Mouse (Mus musculus) left cerebral cortex, adult 11 months (tissue): Measurements from ENCODE around the gene Nr3c2.

Experiments
- DNase-seq: peaks from one replicate; pipeline ENCODE4 v3.0.0; 2022; ENCODE audit warnings: low spot score

Gene Nr3c2

DNA sequence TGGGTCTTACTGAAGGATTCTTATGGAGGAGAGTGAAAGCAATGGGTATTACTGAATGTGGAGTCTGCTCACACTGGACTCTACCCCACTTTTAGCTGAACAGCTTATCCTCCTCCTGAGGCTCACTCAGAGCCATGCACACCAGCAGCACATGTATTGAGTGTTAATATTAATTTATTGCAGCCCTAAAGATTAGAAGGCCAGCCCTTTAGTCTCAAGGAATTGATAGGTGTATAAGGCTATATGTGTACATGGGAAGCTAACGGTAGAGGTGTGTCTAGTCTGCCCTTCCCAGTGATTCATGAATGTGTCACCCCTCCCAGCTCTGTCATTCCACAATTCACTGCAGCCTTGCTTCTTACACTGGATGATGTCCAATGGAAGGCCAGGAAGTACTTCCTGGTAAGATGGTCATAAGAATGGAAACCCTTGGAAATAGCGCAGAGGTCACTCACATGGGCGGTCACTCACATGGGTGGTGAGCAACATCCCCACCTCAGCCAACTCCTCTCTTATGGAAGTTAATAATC lies 156.3 kb downstream of the Nr3c2 start:
- DNase-seq, result no peak

DNA sequence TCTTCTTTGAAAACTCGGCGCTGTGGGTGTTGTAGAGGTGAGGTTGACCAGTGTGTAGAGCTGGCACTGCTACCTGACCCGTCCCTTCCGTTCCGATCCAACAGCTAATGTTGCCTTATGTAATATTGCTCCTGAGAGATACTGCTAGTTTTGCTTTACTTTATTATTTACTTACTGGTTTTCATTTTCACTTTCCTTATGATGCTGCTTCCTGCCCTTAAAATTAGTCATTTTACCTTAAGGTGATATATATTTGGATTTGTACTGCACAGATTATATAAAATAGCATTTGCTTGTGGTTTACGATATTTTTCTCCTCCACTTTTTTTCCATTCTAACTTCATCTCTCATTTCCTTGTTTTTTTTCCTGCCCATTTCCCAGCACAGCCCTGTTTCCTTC lies 157.6 kb downstream of the Nr3c2 start:
- no peak for DNase-seq

DNA sequence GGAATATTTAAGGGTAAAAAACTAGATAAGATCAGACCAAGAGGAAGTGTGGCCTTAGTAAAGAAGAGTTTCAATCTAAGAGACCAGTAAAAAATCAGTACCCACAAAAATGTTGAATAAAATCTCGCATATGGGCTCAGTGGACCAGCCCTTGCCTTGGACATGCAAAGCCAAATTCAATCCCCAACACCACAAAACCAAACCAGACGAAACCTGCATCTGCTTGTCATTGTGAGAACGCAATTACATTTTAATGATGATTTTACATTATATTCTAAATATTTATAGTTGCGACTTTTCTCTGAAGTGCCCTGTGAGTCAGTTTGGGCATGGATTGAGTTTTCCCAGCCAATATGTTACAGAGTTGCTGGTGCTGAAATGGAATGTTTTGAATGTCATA lies 183.4 kb downstream of the Nr3c2 start:
- DNase-seq, result no peak

DNA sequence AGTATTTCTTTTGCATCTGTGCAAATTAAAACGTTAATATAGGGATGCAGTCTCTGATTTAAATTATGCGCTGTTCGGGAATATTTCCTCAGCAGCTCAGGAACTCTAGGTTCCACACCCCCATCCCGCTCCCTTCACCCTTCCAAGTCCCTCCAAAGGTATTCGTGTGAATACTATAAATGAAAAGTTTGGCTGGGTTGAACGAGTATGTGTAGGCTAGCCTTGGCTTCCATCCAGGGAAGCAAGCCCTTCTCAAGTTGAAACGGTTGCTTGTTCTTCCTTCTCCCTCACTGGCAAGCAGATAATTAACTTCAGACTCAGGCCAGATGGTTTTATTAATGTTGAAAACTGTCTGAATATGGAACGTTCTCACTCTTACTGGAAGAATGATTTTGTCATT lies 186.8 kb downstream of the Nr3c2 start:
- DNase-seq, result peak; percentile 14

DNA sequence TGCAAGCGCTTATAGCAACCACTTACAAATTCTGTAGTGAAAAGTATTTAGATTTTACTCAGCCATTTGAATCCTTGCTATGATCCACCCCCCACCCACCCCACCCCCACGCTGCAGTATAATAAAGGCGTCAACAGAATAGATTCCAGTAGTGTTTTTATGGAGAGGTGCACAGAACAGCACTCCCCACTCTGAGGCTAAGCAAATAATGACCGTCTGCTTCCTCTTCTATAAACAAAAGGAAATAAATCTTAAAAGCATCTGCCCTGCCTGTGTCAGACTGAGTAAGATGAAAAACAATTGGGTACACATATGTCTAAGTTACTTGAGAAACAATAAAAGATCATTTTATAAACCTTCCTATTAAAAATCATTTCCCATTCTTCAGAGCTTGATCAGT lies 197.5 kb downstream of the Nr3c2 start:
- DNase-seq, result no peak

DNA sequence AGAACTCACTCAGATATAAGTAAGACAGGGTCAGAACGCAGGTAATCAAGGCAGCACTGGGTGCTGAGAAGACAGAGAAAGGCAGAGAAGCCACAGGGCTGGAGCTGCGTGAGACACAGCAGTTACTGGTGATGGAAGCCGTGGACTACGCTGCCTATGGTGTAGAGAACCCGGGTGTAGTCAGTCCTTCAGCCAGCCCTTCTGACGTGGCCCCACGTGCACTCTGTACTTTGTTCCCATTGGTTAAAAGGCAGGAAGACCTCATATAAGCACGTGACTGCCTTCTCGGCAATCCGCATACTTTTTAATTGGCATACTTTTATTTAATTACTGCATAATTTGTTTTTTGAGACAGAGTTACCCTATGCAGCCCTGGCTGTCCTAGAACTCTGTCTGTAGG lies 198.9 kb downstream of the Nr3c2 start:
- DNase-seq, result no peak

DNA sequence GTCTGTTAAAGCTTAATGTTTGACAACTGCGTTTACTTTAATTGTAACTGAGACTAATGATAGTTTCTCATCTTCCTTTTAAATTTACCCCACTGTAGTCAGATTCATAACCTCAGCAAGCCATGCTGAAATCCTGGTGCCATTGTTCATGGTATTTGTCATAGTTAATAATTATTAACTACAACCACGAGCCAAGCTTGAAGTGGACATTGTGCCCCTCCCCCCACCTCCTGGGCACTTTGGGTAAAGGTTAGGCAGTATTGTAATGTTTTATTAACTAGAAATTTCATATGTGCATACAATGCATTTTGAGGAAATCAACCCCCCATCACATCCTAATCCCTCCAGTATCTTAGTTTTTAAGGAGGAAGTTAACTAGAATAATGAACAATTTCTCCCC lies 201.1 kb downstream of the Nr3c2 start:
- DNase-seq, result no peak

DNA sequence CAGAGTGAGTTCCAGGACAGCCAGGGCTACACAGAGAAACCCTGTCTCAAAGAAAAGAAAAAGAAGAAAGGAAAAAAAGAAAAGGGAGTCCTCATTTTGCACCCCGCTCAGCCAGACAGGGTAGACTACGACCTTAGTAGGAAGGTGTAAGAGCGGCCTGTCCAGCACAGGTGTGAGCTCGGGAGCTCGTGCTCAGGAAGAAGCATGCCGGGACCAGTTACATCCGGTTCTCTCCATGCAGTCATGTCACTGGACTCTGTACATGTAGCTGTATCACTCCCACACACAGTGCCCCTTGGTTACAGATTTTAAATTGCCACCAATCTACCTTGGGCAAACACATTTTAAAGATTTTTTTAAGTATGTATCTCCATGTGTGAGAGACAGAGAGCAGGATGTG lies 203.6 kb downstream of the Nr3c2 start:
- DNase-seq, result no peak

DNA sequence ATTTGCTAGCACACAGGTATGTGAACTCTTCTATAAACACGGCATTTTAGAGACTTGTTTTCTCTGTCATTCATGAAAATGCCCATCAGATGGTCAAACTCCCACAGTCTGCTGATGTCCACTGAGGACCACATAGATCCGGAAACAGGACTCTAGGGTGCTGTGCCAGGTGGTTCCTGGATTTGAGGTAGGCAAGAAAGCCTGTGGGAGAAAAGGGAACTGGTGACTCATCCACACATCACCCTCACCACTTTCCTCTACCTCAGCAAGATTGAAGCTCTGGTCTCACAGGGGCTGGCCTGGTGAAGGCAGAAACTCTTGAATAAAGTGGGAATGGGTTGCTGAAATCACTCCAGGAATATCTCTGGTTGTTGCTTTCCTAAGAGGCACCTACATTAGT lies 213.5 kb downstream of the Nr3c2 start:
- DNase-seq, result no peak

DNA sequence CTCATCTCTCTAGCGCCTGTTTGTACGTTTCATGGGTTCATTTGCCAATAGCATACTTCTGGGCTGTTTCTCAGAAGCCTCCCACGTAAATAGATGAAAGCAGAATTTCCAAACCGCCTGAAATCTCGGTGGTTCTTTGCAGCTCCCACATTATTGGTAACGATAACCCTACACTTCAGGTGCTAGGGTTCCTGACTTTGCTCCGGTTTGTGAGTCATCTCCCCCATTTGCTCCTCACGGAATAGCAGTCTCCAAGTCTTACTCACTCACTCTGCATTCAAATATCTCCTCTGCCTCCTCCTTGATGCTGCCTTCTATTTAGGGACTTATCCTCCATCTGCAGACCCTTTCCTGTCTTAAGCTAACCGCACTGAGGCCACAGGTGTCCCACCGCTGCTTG lies 215.5 kb downstream of the Nr3c2 start:
- DNase-seq, result no peak

DNA sequence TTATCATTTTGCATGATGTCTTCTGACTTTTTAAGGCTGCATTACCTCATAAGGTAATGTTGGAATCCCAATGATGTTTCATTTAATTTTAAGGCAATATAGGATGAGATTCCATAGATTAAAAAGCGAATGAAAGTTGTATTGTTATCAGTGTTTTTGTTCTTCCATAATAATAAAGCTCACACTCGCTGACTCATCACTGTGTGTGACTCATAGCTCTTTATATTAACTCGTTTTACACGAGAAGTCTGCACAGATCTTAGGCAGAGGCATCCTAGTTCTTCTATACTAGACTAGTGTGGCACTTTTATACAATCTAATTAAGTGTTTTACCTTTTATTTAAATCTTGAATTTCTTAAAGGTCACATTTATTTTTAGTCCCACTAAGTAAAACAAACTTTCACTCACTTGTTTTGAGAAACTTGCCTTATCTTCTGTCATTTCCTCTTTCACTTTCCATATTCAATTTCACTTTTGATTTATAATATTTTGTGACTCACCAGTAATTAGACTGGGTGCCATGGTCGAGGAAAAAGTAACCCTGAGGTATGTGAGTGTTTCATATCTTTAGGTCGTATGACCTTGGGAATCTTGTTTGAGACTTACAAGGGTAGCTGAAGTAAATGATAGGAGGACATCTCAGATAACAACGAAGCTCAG lies 217.3 kb downstream of the Nr3c2 start:
- DNase-seq, result no peak

DNA sequence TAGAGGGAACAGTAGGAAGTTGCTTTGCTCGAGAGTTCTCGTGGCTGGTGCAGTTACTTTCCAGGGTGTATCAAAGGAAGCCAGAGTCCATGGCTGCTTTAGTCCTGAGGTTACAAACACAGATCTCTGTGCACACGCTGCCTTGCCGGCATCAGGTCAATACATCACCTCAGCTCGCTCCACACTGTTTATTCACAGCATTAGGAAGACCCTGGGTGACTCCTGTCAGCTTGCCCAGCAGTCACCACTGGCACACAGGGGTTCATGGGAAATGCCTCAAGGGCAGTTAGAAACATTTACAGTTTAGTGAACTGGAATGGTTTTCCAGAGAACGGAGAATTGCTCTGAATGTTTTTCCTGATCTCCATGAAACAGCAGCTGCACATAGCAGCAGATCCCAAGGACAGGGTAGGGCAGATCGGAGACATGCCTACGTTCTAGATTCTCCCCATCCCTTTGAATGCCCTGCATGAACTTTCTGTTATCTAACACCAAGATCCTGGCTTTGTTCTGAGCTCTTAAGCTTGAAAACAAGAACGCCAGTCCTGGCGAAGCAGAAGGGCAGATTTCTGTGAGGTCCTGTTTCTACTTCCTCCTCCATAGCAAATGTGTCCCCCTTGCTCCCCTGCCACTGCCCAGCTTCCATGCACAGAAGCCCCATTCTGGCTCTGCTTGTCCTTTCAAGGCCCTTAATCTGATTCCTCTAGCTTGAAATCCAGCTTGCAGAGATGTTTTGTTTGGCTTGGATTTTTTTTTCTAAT lies 221.7 kb downstream of the Nr3c2 start:
- DNase-seq, result no peak

DNA sequence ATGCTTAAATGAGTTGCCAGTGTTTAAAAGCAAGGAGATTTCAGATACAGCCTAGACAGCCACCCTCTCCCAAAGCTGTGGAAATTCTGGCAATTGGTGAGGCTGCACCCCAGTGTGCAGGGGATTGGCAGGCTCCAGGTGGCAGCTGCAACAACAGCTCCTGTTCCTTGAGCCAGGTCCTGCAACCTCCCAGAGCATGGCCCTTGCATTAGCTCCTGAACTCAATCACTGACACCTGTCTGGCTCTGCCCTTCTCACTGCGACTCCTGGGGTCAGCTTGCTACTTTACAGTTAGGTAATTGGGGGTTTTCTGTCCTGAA lies 222.3 kb downstream of the Nr3c2 start:
- no peak for DNase-seq

DNA sequence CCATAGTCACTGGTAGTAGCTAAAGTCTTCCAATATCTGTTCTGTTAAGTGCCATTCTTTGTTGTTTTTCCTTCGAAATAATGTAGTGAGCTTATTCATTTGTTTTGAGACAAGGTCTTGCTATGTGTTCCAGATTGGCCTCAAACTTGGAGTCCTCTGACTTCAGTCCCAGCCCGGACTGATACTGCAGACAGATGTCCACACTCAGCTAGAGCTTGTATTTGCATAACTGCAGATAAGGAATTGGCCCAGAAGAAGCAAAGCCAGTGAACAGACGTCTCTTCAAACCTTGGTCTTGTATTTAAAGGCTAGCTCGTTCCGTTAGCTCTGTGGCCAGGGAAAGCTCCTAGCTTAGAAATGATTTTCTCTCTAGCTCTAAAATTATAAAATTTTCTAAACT lies 223.1 kb downstream of the Nr3c2 start:
- no peak for DNase-seq

DNA sequence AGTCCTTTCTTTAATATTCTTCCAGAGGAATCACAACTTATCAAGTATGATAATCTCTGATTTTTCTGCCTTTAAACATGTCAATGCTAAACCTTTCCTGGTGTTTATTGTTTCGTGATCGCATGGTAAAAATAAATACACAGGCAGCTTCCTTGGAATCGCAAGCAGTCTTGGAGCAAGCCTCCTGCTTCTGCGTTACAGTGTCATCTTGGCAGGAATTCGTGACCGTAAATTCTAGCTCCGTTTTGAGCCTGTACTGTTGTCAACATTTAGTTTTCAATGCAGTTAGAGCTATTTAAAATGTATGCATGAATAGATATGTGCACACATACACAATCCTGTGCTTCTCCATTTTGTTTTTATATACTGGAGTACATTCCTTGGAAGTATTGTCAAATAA lies 226.5 kb downstream of the Nr3c2 start:
- DNase-seq, result no peak

DNA sequence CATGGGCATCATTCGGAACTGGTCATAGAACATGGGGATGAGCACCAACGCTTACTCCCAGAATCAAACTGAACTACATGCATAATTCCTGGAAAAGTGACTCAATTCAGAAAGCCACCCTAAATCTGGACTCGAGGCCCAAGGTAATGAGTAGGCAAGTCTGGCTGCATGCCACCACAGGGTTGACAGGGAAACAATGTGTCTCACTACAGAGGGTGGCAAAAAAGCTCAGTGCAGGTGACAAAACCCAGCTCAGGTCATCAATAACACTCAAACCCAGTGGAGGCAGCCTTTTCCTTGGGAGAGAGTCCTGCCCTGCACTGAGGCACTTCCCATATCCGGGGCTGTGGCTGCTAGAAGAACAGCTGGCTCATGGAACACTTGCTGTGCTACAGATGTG lies 228.8 kb downstream of the Nr3c2 start:
- no peak for DNase-seq

DNA sequence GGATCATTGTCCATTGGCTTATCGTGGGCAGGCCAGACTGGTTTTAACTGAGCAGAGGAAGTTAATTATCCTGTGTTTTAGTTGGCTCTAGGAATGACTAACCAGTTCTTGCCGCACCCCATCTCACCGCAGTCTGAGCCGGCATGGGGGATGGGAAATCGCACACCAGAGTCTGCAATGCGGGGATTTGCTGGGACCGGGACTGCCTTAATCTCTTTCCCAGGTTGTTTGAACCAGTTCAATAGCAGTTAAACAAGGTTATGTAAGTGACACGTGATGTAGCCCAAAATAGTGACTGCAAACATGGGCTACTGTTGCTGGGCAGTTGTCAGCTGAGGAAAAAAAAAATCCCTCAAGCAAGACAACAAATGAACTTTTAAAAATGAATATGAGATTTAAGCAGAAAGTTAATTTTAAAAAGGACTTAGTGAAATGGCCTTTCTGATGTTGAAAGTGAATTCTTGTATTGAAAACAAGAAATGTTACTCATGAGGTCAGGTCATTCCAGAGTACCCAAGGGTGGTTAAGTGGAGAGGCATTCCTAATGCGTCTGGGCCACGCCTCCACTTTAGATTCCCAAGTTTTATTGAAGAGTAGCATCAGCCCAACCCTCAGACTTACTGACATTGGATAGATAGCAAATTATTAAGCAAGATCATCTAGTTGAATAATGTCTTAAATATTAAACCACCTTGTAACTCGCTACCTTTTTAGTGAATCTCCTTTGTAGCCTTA lies 233.8 kb downstream of the Nr3c2 start:
- DNase-seq, result no peak

DNA sequence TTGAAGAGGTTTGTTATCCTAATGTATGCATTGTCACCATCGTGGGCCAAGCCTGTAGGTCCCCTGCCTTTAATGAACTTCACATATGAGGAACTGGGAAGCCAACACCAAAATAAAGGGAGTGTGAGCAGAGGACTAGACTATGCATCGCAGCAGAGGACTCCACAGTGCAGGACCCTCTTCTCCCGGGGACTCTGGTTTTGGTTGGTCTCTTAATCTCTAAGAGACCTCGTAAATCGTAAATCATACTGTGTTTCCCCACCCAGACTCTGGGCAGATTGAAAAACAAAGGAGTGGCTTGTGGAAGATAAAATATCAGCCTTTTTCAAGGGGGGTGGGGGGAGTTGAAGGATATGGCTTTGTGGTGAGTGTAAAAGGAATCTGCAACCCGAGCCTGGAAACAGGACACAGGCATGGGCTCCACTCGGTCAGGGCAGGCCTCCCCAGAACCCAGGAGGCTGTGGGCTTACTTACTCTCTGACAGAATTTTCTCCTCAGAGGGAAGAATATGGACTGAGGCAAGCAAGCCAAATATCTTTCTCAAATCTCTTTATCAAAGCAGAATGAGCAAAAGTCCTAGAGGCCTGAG lies 234.6 kb downstream of the Nr3c2 start:
- no peak for DNase-seq

DNA sequence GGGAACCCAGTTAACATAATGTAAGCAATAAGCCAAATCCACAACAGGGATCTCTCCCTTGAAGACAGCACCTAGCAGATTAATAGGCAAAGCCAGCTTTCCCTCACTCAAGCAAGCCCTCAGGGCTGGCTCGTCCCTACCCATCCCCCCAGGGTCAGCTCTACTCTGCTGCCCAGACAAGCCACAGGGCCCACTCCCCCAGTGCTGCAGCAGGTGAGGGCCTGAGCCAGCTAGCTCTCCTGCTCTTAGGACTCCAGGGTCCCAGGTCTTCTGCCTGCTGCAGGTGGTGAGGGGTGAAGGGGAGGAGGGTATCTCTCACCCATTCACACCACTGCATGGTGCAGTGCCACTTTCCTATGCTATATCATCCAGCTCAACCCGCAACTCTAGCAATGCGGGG lies 246.0 kb downstream of the Nr3c2 start:
- DNase-seq, result no peak

DNA sequence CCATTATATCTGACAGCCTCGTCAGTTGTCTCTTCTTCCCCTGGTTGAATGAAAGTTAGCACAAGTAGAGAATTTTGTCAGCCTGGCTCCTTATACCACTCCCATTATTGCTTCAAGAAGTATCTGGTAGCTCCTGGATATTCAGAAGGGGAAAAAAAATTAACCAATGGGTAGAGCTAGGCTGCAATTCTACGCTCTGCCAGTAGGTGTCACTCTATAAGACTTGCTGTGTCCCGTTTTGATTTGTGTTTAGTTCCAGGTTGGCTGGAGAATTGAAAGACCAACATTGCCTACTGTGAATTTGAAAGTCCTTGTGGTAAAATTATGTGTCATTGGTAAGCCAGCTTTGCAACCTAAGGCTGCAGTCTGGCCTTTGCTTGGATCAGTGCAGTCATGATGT lies 255.3 kb downstream of the Nr3c2 start:
- DNase-seq, result no peak

DNA sequence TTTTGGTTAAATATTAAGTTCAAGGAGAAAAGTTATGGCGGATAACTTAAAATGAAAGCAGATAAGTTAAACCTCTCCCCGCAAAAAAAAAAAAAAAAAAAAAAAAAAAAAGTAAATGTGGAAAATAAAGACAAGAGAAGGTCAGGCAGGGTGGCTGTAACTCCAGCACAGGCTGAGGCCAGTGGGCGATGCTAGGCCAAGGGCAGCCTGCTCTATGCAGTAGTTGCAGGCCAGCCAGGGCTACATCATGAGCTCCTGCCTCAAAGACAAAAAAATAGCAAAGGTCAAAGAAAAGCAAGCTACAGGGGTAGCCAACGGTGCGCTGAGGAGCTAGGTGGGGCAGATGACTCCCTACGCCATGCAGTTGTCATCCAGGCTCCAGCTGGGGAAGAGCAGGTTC lies 270.1 kb downstream of the Nr3c2 start:
- no peak for DNase-seq

DNA sequence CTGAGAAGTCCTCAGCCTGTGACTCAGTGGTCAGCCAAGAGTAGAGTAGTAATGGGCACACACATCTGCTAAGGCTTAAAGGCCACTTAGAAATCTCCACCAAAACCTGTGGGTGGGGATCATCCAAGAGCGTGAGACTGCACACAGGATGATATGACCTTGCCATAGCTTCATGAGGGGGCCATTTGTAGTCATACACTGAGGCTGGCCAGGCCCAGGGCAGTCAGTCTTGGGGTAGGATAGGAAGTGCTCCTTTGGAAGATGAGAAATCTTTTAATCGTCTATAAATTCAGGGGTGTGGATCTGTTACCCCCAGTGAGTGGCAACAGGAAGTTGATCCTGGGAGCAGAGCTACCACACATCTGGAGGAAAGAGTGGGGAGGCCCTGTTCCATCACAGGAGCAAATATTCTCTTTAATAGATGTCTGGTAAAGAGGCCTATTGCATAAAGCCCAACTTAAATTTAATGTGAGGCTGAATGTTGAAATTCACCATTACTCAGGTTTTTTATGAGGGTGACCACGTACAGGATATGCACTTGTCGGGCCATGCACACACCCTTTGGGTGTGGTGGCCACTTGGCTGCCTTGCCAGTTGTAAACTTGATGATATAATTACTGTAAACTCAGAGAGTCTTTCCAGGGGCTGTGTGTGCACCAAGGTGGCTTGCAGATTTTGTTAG lies 270.7 kb downstream of the Nr3c2 start:
- DNase-seq, result no peak

DNA sequence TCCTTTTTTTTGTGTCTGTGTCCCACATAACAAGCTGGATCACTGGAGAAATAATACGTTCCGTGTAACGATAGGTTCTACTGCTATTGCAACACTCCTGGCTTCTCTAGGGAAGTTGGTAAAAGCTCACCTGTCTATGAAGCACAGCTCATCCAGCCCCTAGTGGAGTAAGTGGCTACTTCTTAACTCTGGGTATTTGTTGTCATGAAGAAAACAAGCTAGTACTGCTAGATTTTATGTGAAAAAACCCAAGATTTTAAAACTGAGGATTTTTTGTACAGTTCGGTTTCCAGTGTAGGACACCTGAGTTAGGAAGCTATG lies 271.2 kb downstream of the Nr3c2 start:
- no peak for DNase-seq
